Mouse (Mus musculus): ENCODE measurements at regions not wholly inside any gene's neighbourhood (a gene's known extent, or its start where the extent isn't known, plus 50 kb on each side); places are given as distances from the start of the nearest gene placed in this dataset.

- no peak for TF ChIP-seq CTCF (IDR thresholded peaks at IDR 0.05; ENCODE audit: low read depth)
- no peak for TF ChIP-seq EP300 (IDR thresholded peaks at IDR 0.05; ENCODE audit: low read depth)
Observed at GRCm38 (mm10) chr1:190384555-190384954, 214.0 kb upstream of the Prox1 start.

All from liver, postnatal 0 days (tissue).